Mouse (Mus musculus) olfactory bulb, adult 2 months (tissue): ENCODE data around the gene Gm2075.
"Not testable (repeated sequence)": the region's sequence is repeated elsewhere in the genome, so short reads cannot be mapped to it uniquely, and the experiment has no call there.

Source experiments
- CTCF ChIP-seq: fragments of 200-500 bp; IDR thresholded peaks from 2 replicates; pipeline ENCODE4 v1.5.1; 2012; ENCODE audit warnings: low read depth, mild to moderate bottlenecking, low read length, moderate library complexity; ENCODE audit not compliant: insufficient read depth
- POLR2A ChIP-seq: fragments of 200-500 bp; IDR thresholded peaks from 2 replicates; pipeline ENCODE4 v1.6.1; 2012; ENCODE audit warnings: mild to moderate bottlenecking, low read depth, low read length, moderate library complexity; ENCODE audit not compliant: insufficient read depth

DNA sequence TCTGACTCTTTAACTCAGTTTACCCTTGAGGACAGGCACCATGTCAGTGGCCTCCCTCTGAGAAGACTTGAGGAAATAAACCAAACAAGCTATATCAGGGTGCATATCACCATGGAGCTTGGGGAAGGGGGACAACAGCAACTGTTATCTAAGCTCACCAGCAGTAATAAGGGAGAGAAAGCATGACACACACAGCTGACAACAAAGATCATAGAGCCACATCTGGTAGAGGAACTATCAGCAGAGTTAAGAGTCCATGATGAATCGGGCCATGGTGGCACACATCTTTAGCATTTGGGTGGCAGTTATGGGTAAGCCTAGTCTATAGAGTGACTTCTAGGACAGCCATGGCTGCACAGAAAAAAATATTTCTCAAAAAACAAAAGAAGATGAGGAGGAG, 28.1 kb downstream of the Gm2075 start:
- TF ChIP-seq CTCF, POLR2A: not testable (repeated sequence)
